Mouse (Mus musculus): ENCODE data around the gene Hectd2. TPM values are rescaled to one million over a fixed set of nuclear protein-coding genes. Genes with fewer than 3 reads are reported as not detected.

Gene Hectd2
- polyA plus RNA-seq, 1 experiment from 2014 or later = 16.8 TPM

- no peak overlapping the region for H3K4me2 ChIP-seq (ENCODE audit: low read depth, low read length)
- no peaks in the 10 kb centered on the region for H3K36me3 ChIP-seq (ENCODE audit: control insufficient read depth, insufficient read depth, low read length)
- no peaks in the 10 kb centered on the region for H3K27me3 ChIP-seq (ENCODE audit: control insufficient read depth, insufficient read depth, low read length)
- no peaks in the 10 kb centered on the region for H3K4me1 ChIP-seq (ENCODE audit: control insufficient read depth, insufficient read depth, low read length)
- WGBS = 88% methylated on average over 1 of the region's 1 CpGs
- no peak overlapping the region for H3K4me3 ChIP-seq (ENCODE audit: low read depth, low read length)
- no peak for ATAC-seq (ENCODE audit: low read depth)
- H3K9ac ChIP-seq (replicated peaks; ENCODE audit: low read depth, low read length) = no peak overlapping the region
- H3K27ac ChIP-seq (ENCODE audit: low read depth, low read length) = no peak overlapping the region
- no peaks in the 10 kb centered on the region for H3K9me3 ChIP-seq (ENCODE audit: control insufficient read depth, low read length)
These were observed 27.7 kb downstream of the Hectd2 start for GRCm38 (mm10) chr19:36582116-36582515.

- no peaks in the 10 kb centered on the region for H3K27me3 ChIP-seq (ENCODE audit: control insufficient read depth, insufficient read depth, low read length)
- no peak overlapping the region for H3K4me3 ChIP-seq (ENCODE audit: low read depth, low read length)
- ATAC-seq (ENCODE audit: low read depth) = no peak
- no peak overlapping the region for H3K27ac ChIP-seq (ENCODE audit: low read depth, low read length)
- no peak overlapping the region for H3K4me2 ChIP-seq (ENCODE audit: low read depth, low read length)
- no peak overlapping the region for H3K9ac ChIP-seq (replicated peaks; ENCODE audit: low read depth, low read length)
- H3K4me1 ChIP-seq (ENCODE audit: control insufficient read depth, insufficient read depth, low read length) = no peaks in the 10 kb centered on the region
- H3K36me3 ChIP-seq (ENCODE audit: control insufficient read depth, insufficient read depth, low read length) = 0 out of 2 replicates have a peak, but pooled peaks cover 4% of the 10 kb centered on the region
- no peaks in the 10 kb centered on the region for H3K9me3 ChIP-seq (ENCODE audit: control insufficient read depth, low read length)
- WGBS = 97% methylated on average over 1 of the region's 1 CpGs
These were observed 31.1 kb downstream of the Hectd2 start for GRCm38 (mm10) chr19:36585505-36585904.

- H3K27me3 ChIP-seq (ENCODE audit: control insufficient read depth, insufficient read depth, low read length) = no peaks in the 10 kb centered on the region
- H3K27ac ChIP-seq (ENCODE audit: low read depth, low read length) = no peak overlapping the region
- no peak for ATAC-seq (ENCODE audit: low read depth)
- H3K4me2 ChIP-seq (ENCODE audit: low read depth, low read length) = no peak overlapping the region
- H3K9ac ChIP-seq (replicated peaks; ENCODE audit: low read depth, low read length) = no peak overlapping the region
- whole genome bisulfite sequencing = 92% methylated on average over 1 of the region's 1 CpGs
- H3K9me3 ChIP-seq (ENCODE audit: control insufficient read depth, low read length) = no peaks in the 10 kb centered on the region
- H3K4me1 ChIP-seq (ENCODE audit: control insufficient read depth, insufficient read depth, low read length) = no peaks in the 10 kb centered on the region
- no peak overlapping the region for H3K4me3 ChIP-seq (ENCODE audit: low read depth, low read length)
- no peaks in the 10 kb centered on the region for H3K36me3 ChIP-seq (ENCODE audit: control insufficient read depth, insufficient read depth, low read length)
These were observed 40.0 kb downstream of the Hectd2 start for GRCm38 (mm10) chr19:36594409-36594808.

GRCm38 (mm10) chr19:36601869-36602268 is 47.4 kb downstream of the Hectd2 start:
- no peak overlapping the region for H3K27ac ChIP-seq (ENCODE audit: low read depth, low read length)
- ATAC-seq (ENCODE audit: low read depth) = no peak; the same call in 1 of the 2 replicates
- H3K9ac ChIP-seq (replicated peaks; ENCODE audit: low read depth, low read length) = no peak overlapping the region
- H3K9me3 ChIP-seq (ENCODE audit: control insufficient read depth, low read length) = no peaks in the 10 kb centered on the region
- H3K4me1 ChIP-seq (ENCODE audit: control insufficient read depth, insufficient read depth, low read length) = no peaks in the 10 kb centered on the region
- no peaks in the 10 kb centered on the region for H3K36me3 ChIP-seq (ENCODE audit: control insufficient read depth, insufficient read depth, low read length)
- H3K4me2 ChIP-seq (ENCODE audit: low read depth, low read length) = no peak overlapping the region
- H3K27me3 ChIP-seq (ENCODE audit: control insufficient read depth, insufficient read depth, low read length) = no peaks in the 10 kb centered on the region
- H3K4me3 ChIP-seq (ENCODE audit: low read depth, low read length) = no peak overlapping the region
- WGBS = 75% methylated on average over 8 of the region's 8 CpGs

GRCm38 (mm10) chr19:36602535-36603312 is 48.3 kb downstream of the Hectd2 start:
- H3K27ac ChIP-seq (ENCODE audit: low read depth, low read length) = no peak overlapping the region
- ATAC-seq (ENCODE audit: low read depth) = peak; percentile 69

GRCm38 (mm10) chr19:36606270-36606669 is 51.8 kb downstream of the Hectd2 start:
- Histone ChIP-seq H3K27me3 (ENCODE audit: control insufficient read depth, insufficient read depth, low read length) (no peaks in the 10 kb centered on the region), H3K4me2 (ENCODE audit: low read depth, low read length) (no peak overlapping the region), H3K27ac (ENCODE audit: low read depth, low read length) (no peak overlapping the region), H3K4me3 (ENCODE audit: low read depth, low read length) (no peak overlapping the region), H3K9me3 (ENCODE audit: control insufficient read depth, low read length) (no peaks in the 10 kb centered on the region), H3K4me1 (ENCODE audit: control insufficient read depth, insufficient read depth, low read length) (no peaks in the 10 kb centered on the region), H3K36me3 (ENCODE audit: control insufficient read depth, insufficient read depth, low read length) (no peaks in the 10 kb centered on the region), H3K9ac (replicated peaks; ENCODE audit: low read depth, low read length) (no peak overlapping the region)
- 54% methylated on average over 1 of the region's 1 CpGs for WGBS
- no peak for ATAC-seq (ENCODE audit: low read depth)

More at GRCm38 (mm10) chr19:36602535-36603312, 48.3 kb downstream of the Hectd2 start:
- WGBS = 21% methylated on average over 11 of the region's 11 CpGs
- H3K4me2 ChIP-seq (ENCODE audit: low read depth, low read length) = no peak overlapping the region
- H3K4me3 ChIP-seq (ENCODE audit: low read depth, low read length) = no peak overlapping the region
- H3K27me3 ChIP-seq (ENCODE audit: control insufficient read depth, insufficient read depth, low read length) = no peaks in the 10 kb centered on the region
- no peaks in the 10 kb centered on the region for H3K9me3 ChIP-seq (ENCODE audit: control insufficient read depth, low read length)
- no peaks in the 10 kb centered on the region for H3K36me3 ChIP-seq (ENCODE audit: control insufficient read depth, insufficient read depth, low read length)
- H3K9ac ChIP-seq (replicated peaks; ENCODE audit: low read depth, low read length) = no peak overlapping the region
- H3K4me1 ChIP-seq (ENCODE audit: control insufficient read depth, insufficient read depth, low read length) = no peaks in the 10 kb centered on the region

GRCm38 (mm10) chr19:36609229-36609628 is 54.8 kb downstream of the Hectd2 start:
- 47% methylated on average over 3 of the region's 3 CpGs for WGBS
- Histone ChIP-seq H3K27me3 (ENCODE audit: control insufficient read depth, insufficient read depth, low read length) (no peaks in the 10 kb centered on the region), H3K9ac (replicated peaks; ENCODE audit: low read depth, low read length) (no peak overlapping the region), H3K4me2 (ENCODE audit: low read depth, low read length) (no peak overlapping the region), H3K9me3 (ENCODE audit: control insufficient read depth, low read length) (no peaks in the 10 kb centered on the region), H3K27ac (ENCODE audit: low read depth, low read length) (no peak overlapping the region), H3K4me1 (ENCODE audit: control insufficient read depth, insufficient read depth, low read length) (no peaks in the 10 kb centered on the region), H3K4me3 (ENCODE audit: low read depth, low read length) (no peak overlapping the region), H3K36me3 (ENCODE audit: control insufficient read depth, insufficient read depth, low read length) (no peaks in the 10 kb centered on the region)
- ATAC-seq (ENCODE audit: low read depth) = no peak

- no peak overlapping the region for H3K4me3 ChIP-seq (ENCODE audit: low read depth, low read length)
- no peaks in the 10 kb centered on the region for H3K36me3 ChIP-seq (ENCODE audit: control insufficient read depth, insufficient read depth, low read length)
- H3K4me2 ChIP-seq (ENCODE audit: low read depth, low read length) = no peak overlapping the region
- no peak for ATAC-seq (ENCODE audit: low read depth)
- no peaks in the 10 kb centered on the region for H3K9me3 ChIP-seq (ENCODE audit: control insufficient read depth, low read length)
- H3K9ac ChIP-seq (replicated peaks; ENCODE audit: low read depth, low read length) = no peak overlapping the region
- no peak overlapping the region for H3K27ac ChIP-seq (ENCODE audit: low read depth, low read length)
- H3K27me3 ChIP-seq (ENCODE audit: control insufficient read depth, insufficient read depth, low read length) = no peaks in the 10 kb centered on the region
- no peaks in the 10 kb centered on the region for H3K4me1 ChIP-seq (ENCODE audit: control insufficient read depth, insufficient read depth, low read length)
- 82% methylated on average over 2 of the region's 2 CpGs for WGBS
These were observed 55.9 kb downstream of the Hectd2 start for GRCm38 (mm10) chr19:36610309-36610708.

GRCm38 (mm10) chr19:36625906-36626305 is 71.5 kb downstream of the Hectd2 start:
- Histone ChIP-seq H3K4me3 (ENCODE audit: low read depth, low read length) (no peak overlapping the region), H3K36me3 (ENCODE audit: control insufficient read depth, insufficient read depth, low read length) (no peaks in the 10 kb centered on the region), H3K27me3 (ENCODE audit: control insufficient read depth, insufficient read depth, low read length) (no peaks in the 10 kb centered on the region), H3K9ac (replicated peaks; ENCODE audit: low read depth, low read length) (no peak overlapping the region), H3K27ac (ENCODE audit: low read depth, low read length) (no peak overlapping the region), H3K4me2 (ENCODE audit: low read depth, low read length) (no peak overlapping the region), H3K9me3 (ENCODE audit: control insufficient read depth, low read length) (no peaks in the 10 kb centered on the region), H3K4me1 (ENCODE audit: control insufficient read depth, insufficient read depth, low read length) (no peaks in the 10 kb centered on the region)
- 88% methylated on average over 1 of the region's 1 CpGs for WGBS
- no peak for ATAC-seq (ENCODE audit: low read depth)
